In genomic region chr12:110511201-110511600, GRCm38 (mm10) we compare ENCODE assay signal across 14 mouse cellular contexts.
DNase-seq lines count a peak whose midpoint lies in the region; ATAC-seq lines count a peak whose summit lies in the region.
"Had no signal": no experiment of that assay in that cellular context is flagged by ENCODE, and none has a peak within 500 bp of the region (broad histone marks: within the 10 kb centered on the region; RNA-seq: fewer than 3 reads in every experiment).

No protein-coding gene starts in this region.

- H3K4me2 ChIP-seq in embryonic facial prominence, embryonic 13.5 days, result no peak overlapping the region
- H3K4me2 ChIP-seq in heart, embryonic 16.5 days (ENCODE audit: low read depth, low read length), result no peak overlapping the region
- H3K4me2 ChIP-seq in midbrain, embryonic 14.5 days (ENCODE audit: low read length), result no peak overlapping the region
- H3K4me2 ChIP-seq in midbrain, embryonic 16.5 days (ENCODE audit: low read length), result no peak overlapping the region
- no peak overlapping the region for H3K4me2 ChIP-seq in stomach, embryonic 16.5 days (ENCODE audit: low read depth, low read length)
- H3K4me2 ChIP-seq: forebrain, embryonic 12.5 days; liver, embryonic 15.5 days; neural tube, embryonic 12.5 days had no signal

- WGBS in embryonic facial prominence, embryonic 13.5 days, result 87% methylated on average over 12 of the region's 12 CpGs
- 93% methylated on average over 12 of the region's 12 CpGs for WGBS in embryonic facial prominence, embryonic 10.5 days
- 73% methylated on average over 12 of the region's 12 CpGs for WGBS in heart, embryonic 16.5 days
- 85% methylated on average over 12 of the region's 12 CpGs for WGBS in midbrain, embryonic 14.5 days
- WGBS in midbrain, embryonic 16.5 days, result 82% methylated on average over 12 of the region's 12 CpGs
- WGBS in stomach, embryonic 16.5 days, result 66% methylated on average over 12 of the region's 12 CpGs

- peaks cover 57% of the 10 kb centered on the region for H3K4me1 ChIP-seq in embryonic facial prominence, embryonic 13.5 days
- H3K4me1 ChIP-seq in embryonic facial prominence, embryonic 10.5 days, result peaks cover 35% of the 10 kb centered on the region
- H3K4me1 ChIP-seq in heart, embryonic 16.5 days (ENCODE audit: control insufficient read depth, insufficient read depth, low read length), result peaks cover 42% of the 10 kb centered on the region
- H3K4me1 ChIP-seq in midbrain, embryonic 14.5 days (ENCODE audit: control insufficient read depth, insufficient read depth, low read length), result peaks cover 12% of the 10 kb centered on the region
- H3K4me1 ChIP-seq in midbrain, embryonic 16.5 days (ENCODE audit: control insufficient read depth, insufficient read depth, low read length), result peaks cover 11% of the 10 kb centered on the region; the same call in 1 of the 2 replicates
- H3K4me1 ChIP-seq in stomach, embryonic 16.5 days (ENCODE audit: control insufficient read depth, insufficient read depth, low read length), result peaks cover 38% of the 10 kb centered on the region

- H3K27me3 ChIP-seq in embryonic facial prominence, embryonic 13.5 days, result no peaks in the 10 kb centered on the region
- H3K27me3 ChIP-seq in embryonic facial prominence, embryonic 10.5 days (replicated peaks; ENCODE audit: low read depth, poor library complexity, severe bottlenecking), result no peaks in the 10 kb centered on the region
- no peaks in the 10 kb centered on the region for H3K27me3 ChIP-seq in heart, embryonic 16.5 days (ENCODE audit: control insufficient read depth, insufficient read depth, low read length)
- no peaks in the 10 kb centered on the region for H3K27me3 ChIP-seq in midbrain, embryonic 14.5 days (ENCODE audit: control insufficient read depth, insufficient read depth, low read length)
- no peaks in the 10 kb centered on the region for H3K27me3 ChIP-seq in midbrain, embryonic 16.5 days (ENCODE audit: control insufficient read depth, insufficient read depth, low read depth, low read length)
- H3K27me3 ChIP-seq in stomach, embryonic 16.5 days (ENCODE audit: control insufficient read depth, insufficient read depth, low read length), result no peaks in the 10 kb centered on the region
- H3K27me3 ChIP-seq: forebrain, embryonic 12.5 days; liver, embryonic 15.5 days; megakaryocyte, embryonic 14.5 days; neural tube, embryonic 12.5 days had no signal

- H3K4me3 ChIP-seq in embryonic facial prominence, embryonic 13.5 days, result no peak overlapping the region
- H3K4me3 ChIP-seq in embryonic facial prominence, embryonic 10.5 days, result no peak overlapping the region
- H3K4me3 ChIP-seq in heart, embryonic 16.5 days (ENCODE audit: low read length), result no peak overlapping the region
- no peak overlapping the region for H3K4me3 ChIP-seq in midbrain, embryonic 14.5 days (replicated peaks; ENCODE audit: low read depth, low read length)
- H3K4me3 ChIP-seq in midbrain, embryonic 16.5 days (ENCODE audit: low read depth, low read length), result no peak overlapping the region
- H3K4me3 ChIP-seq in stomach, embryonic 16.5 days (replicated peaks; ENCODE audit: low read length), result no peak overlapping the region
- H3K4me3 ChIP-seq: forebrain, embryonic 12.5 days; liver, embryonic 15.5 days; megakaryocyte, embryonic 14.5 days; neural tube, embryonic 12.5 days had no signal

- H3K9ac ChIP-seq in embryonic facial prominence, embryonic 13.5 days, result no peak overlapping the region
- no peak overlapping the region for H3K9ac ChIP-seq in heart, embryonic 16.5 days (ENCODE audit: low read length)
- no peak overlapping the region for H3K9ac ChIP-seq in midbrain, embryonic 14.5 days (replicated peaks; ENCODE audit: low read length)
- H3K9ac ChIP-seq in midbrain, embryonic 16.5 days (ENCODE audit: low read depth, low read length), result no peak overlapping the region
- H3K9ac ChIP-seq in stomach, embryonic 16.5 days (ENCODE audit: low read length), result no peak overlapping the region
- H3K9ac ChIP-seq: forebrain, embryonic 12.5 days; liver, embryonic 15.5 days; neural tube, embryonic 12.5 days had no signal

- peaks cover 8% of the 10 kb centered on the region for H3K36me3 ChIP-seq in embryonic facial prominence, embryonic 13.5 days
- peaks cover 15% of the 10 kb centered on the region for H3K36me3 ChIP-seq in embryonic facial prominence, embryonic 10.5 days (replicated peaks)
- no peaks in the 10 kb centered on the region for H3K36me3 ChIP-seq in heart, embryonic 16.5 days (ENCODE audit: control insufficient read depth, insufficient read depth)
- no peaks in the 10 kb centered on the region for H3K36me3 ChIP-seq in midbrain, embryonic 14.5 days (ENCODE audit: control insufficient read depth, insufficient read depth, low read length)
- H3K36me3 ChIP-seq in midbrain, embryonic 16.5 days (ENCODE audit: control insufficient read depth, insufficient read depth, low read length), result no peaks in the 10 kb centered on the region
- H3K36me3 ChIP-seq in stomach, embryonic 16.5 days (ENCODE audit: control insufficient read depth, insufficient read depth, low read length), result no peaks in the 10 kb centered on the region
- H3K36me3 ChIP-seq: liver, embryonic 15.5 days had no signal

- no peak for ATAC-seq in embryonic facial prominence, embryonic 13.5 days (ENCODE audit: insufficient number of reproducible peaks, insufficient read depth, low FRiP score, low TSS enrichment, low read depth)
- ATAC-seq in heart, embryonic 16.5 days (replicated peaks; ENCODE audit: extremely low read depth, insufficient read depth, low FRiP score), result no peak
- ATAC-seq in midbrain, embryonic 14.5 days (ENCODE audit: low FRiP score, low TSS enrichment), result no peak
- ATAC-seq in midbrain, embryonic 16.5 days, result no peak
- no peak for ATAC-seq in stomach, embryonic 16.5 days (ENCODE audit: insufficient read depth, low FRiP score)
- ATAC-seq: activated CD4-positive, CD25-positive, alpha-beta regulatory T cell, adult 4 months had no signal

- peak overlapping the region; percentile 83 for H3K27ac ChIP-seq in embryonic facial prominence, embryonic 13.5 days
- H3K27ac ChIP-seq in embryonic facial prominence, embryonic 10.5 days (replicated peaks), result no peak overlapping the region
- peak overlapping the region; percentile 26 for H3K27ac ChIP-seq in heart, embryonic 16.5 days (ENCODE audit: low read length)
- no peak overlapping the region for H3K27ac ChIP-seq in midbrain, embryonic 14.5 days (replicated peaks; ENCODE audit: low read depth, low read length)
- H3K27ac ChIP-seq in midbrain, embryonic 16.5 days (ENCODE audit: low read length), result no peak overlapping the region
- H3K27ac ChIP-seq in stomach, embryonic 16.5 days (ENCODE audit: low read length), result peak overlapping the region; percentile 60
- H3K27ac ChIP-seq: forebrain, embryonic 12.5 days; liver, embryonic 15.5 days; neural tube, embryonic 12.5 days had no signal

- DNase-seq in embryonic facial prominence, embryonic 10.5 days (ENCODE audit: low spot score), result no peak
- DNase-seq in heart, adult 8-10 months (ENCODE audit: low spot score), result no peak
- peak; percentile 14 for DNase-seq in midbrain, embryonic 14.5 days
- DNase-seq in spleen, postnatal 36 days (ENCODE audit: low spot score in 2 of 2), result no peak

- no peaks in the 10 kb centered on the region for H3K9me3 ChIP-seq in embryonic facial prominence, embryonic 13.5 days
- H3K9me3 ChIP-seq in embryonic facial prominence, embryonic 10.5 days, result no peaks in the 10 kb centered on the region
- H3K9me3 ChIP-seq in heart, embryonic 16.5 days (replicated peaks; ENCODE audit: control insufficient read depth, low read length), result no peaks in the 10 kb centered on the region
- H3K9me3 ChIP-seq in midbrain, embryonic 14.5 days (ENCODE audit: control insufficient read depth, low read length), result no peaks in the 10 kb centered on the region
- H3K9me3 ChIP-seq in midbrain, embryonic 16.5 days (replicated peaks; ENCODE audit: control insufficient read depth, low read length, poor library complexity, severe bottlenecking), result no peaks in the 10 kb centered on the region
- H3K9me3 ChIP-seq in stomach, embryonic 16.5 days (replicated peaks; ENCODE audit: control insufficient read depth, low read length), result no peaks in the 10 kb centered on the region
- H3K9me3 ChIP-seq: forebrain, embryonic 12.5 days; G1E; liver, embryonic 15.5 days; neural tube, embryonic 12.5 days had no signal

Comparison
In these comparisons a context has a peak if more than half of its experiments do, and no peak if none do; other contexts are left out.
1. H3K27ac ChIP-seq: peak in embryonic facial prominence, embryonic 13.5 days (single experiment), heart, embryonic 16.5 days (single experiment) and stomach, embryonic 16.5 days (single experiment); none in embryonic facial prominence, embryonic 10.5 days (single experiment), midbrain, embryonic 14.5 days (single experiment) and midbrain, embryonic 16.5 days (single experiment).